Mouse (Mus musculus): ENCODE data around the gene Man2b1. TPM values are rescaled to one million over a fixed set of nuclear protein-coding genes. Genes with fewer than 3 reads are reported as not detected.
A peak's percentile ranks its signal among the peaks of the same experiment; 100 is the strongest.

Man2b1 gene
- polyA plus RNA-seq, 1 experiment: 116 TPM

GRCm38 (mm10) chr8:85062603-85063002 is 20.5 kb upstream of the Man2b1 start:
- H3K27me3 ChIP-seq (replicated peaks; ENCODE audit: control insufficient read depth, insufficient read depth, low read length): no peaks in the 10 kb centered on the region
- WGBS: 92% methylated on average over 4 of the region's 4 CpGs
- no peaks in the 10 kb centered on the region for H3K36me3 ChIP-seq (ENCODE audit: control insufficient read depth, insufficient read depth, low read length)
- H3K27ac ChIP-seq (ENCODE audit: insufficient read depth, low read depth, low read length): no peak overlapping the region
- DNase-seq: no peak
- TF ChIP-seq CTCF (conservative IDR thresholded peaks at IDR 0.05; ENCODE audit: insufficient read depth, insufficient read length, low read depth, low read length) (no peak), POLR2A (IDR thresholded peaks at IDR 0.05; ENCODE audit: low read depth, low read length) (no peak)
- H3K4me3 ChIP-seq (ENCODE audit: insufficient read depth, low read depth, low read length): no peak overlapping the region
- peaks cover 5% of the 10 kb centered on the region; the same call in 1 of the 2 replicates for H3K4me1 ChIP-seq (ENCODE audit: control insufficient read depth, insufficient read depth, low read length)

GRCm38 (mm10) chr8:85065213-85065612 is 17.9 kb upstream of the Man2b1 start:
- no peak overlapping the region for H3K4me3 ChIP-seq (ENCODE audit: insufficient read depth, low read depth, low read length)
- peak; percentile 95 for DNase-seq
- no peaks in the 10 kb centered on the region for H3K36me3 ChIP-seq (ENCODE audit: control insufficient read depth, insufficient read depth, low read length)
- peaks cover 5% of the 10 kb centered on the region; the same call in 1 of the 2 replicates for H3K4me1 ChIP-seq (ENCODE audit: control insufficient read depth, insufficient read depth, low read length)
- TF ChIP-seq POLR2A (IDR thresholded peaks at IDR 0.05; ENCODE audit: low read depth, low read length): no peak
- TF ChIP-seq CTCF (conservative IDR thresholded peaks at IDR 0.05; ENCODE audit: insufficient read depth, insufficient read length, low read depth, low read length): no peak
- no peak overlapping the region for H3K27ac ChIP-seq (ENCODE audit: insufficient read depth, low read depth, low read length)
- 20% methylated on average over 2 of the region's 2 CpGs for WGBS
- no peaks in the 10 kb centered on the region for H3K27me3 ChIP-seq (replicated peaks; ENCODE audit: control insufficient read depth, insufficient read depth, low read length)

- TF ChIP-seq CTCF (conservative IDR thresholded peaks at IDR 0.05; ENCODE audit: insufficient read depth, insufficient read length, low read depth, low read length) (no peak), POLR2A (IDR thresholded peaks at IDR 0.05; ENCODE audit: low read depth, low read length) (no peak)
- WGBS: 93% methylated on average over 2 of the region's 2 CpGs
- Histone ChIP-seq H3K4me1 (ENCODE audit: control insufficient read depth, insufficient read depth, low read length) (peaks cover 6% of the 10 kb centered on the region; the same call in 1 of the 2 replicates), H3K36me3 (ENCODE audit: control insufficient read depth, insufficient read depth, low read length) (no peaks in the 10 kb centered on the region), H3K4me3 (ENCODE audit: insufficient read depth, low read depth, low read length) (no peak overlapping the region), H3K27ac (ENCODE audit: insufficient read depth, low read depth, low read length) (no peak overlapping the region), H3K27me3 (replicated peaks; ENCODE audit: control insufficient read depth, insufficient read depth, low read length) (no peaks in the 10 kb centered on the region)
- no peak for DNase-seq
Measured at GRCm38 (mm10) chr8:85067155-85067554, 15.9 kb upstream of the Man2b1 start.

- no peak for DNase-seq
- Histone ChIP-seq H3K36me3 (ENCODE audit: control insufficient read depth, insufficient read depth, low read length) (no peaks in the 10 kb centered on the region), H3K27me3 (replicated peaks; ENCODE audit: control insufficient read depth, insufficient read depth, low read length) (no peaks in the 10 kb centered on the region), H3K4me1 (ENCODE audit: control insufficient read depth, insufficient read depth, low read length) (peaks cover 10% of the 10 kb centered on the region; the same call in 1 of the 2 replicates), H3K27ac (ENCODE audit: insufficient read depth, low read depth, low read length) (no peak within 1 kb of the TSS), H3K4me3 (ENCODE audit: insufficient read depth, low read depth, low read length) (no peak within 1 kb of the TSS)
- TF ChIP-seq CTCF (conservative IDR thresholded peaks at IDR 0.05; ENCODE audit: insufficient read depth, insufficient read length, low read depth, low read length) (no peak), POLR2A (IDR thresholded peaks at IDR 0.05; ENCODE audit: low read depth, low read length) (no peak)
Measured at GRCm38 (mm10) chr8:85067982-85068381, 15.1 kb upstream of the Man2b1 start, which contains the start of gene Gm5741. Gene Gm5741 (minus strand): TSS chr8:85067982.

- peak overlapping the region; percentile 90 for H3K27ac ChIP-seq (ENCODE audit: insufficient read depth, low read depth, low read length)
- H3K27me3 ChIP-seq (replicated peaks; ENCODE audit: control insufficient read depth, insufficient read depth, low read length): no peaks in the 10 kb centered on the region
- H3K4me3 ChIP-seq (ENCODE audit: insufficient read depth, low read depth, low read length): peak overlapping the region; percentile 76
- DNase-seq: peak; percentile 79
- WGBS: 47% methylated on average over 5 of the region's 5 CpGs
- TF ChIP-seq POLR2A (IDR thresholded peaks at IDR 0.05; ENCODE audit: low read depth, low read length) (no peak), CTCF (conservative IDR thresholded peaks at IDR 0.05; ENCODE audit: insufficient read depth, insufficient read length, low read depth, low read length) (no peak)
- peaks cover 10% of the 10 kb centered on the region; the same call in 1 of the 2 replicates for H3K4me1 ChIP-seq (ENCODE audit: control insufficient read depth, insufficient read depth, low read length)
- H3K36me3 ChIP-seq (ENCODE audit: control insufficient read depth, insufficient read depth, low read length): no peaks in the 10 kb centered on the region
Measured at GRCm38 (mm10) chr8:85071041-85071440, 12.0 kb upstream of the Man2b1 start.

DNA sequence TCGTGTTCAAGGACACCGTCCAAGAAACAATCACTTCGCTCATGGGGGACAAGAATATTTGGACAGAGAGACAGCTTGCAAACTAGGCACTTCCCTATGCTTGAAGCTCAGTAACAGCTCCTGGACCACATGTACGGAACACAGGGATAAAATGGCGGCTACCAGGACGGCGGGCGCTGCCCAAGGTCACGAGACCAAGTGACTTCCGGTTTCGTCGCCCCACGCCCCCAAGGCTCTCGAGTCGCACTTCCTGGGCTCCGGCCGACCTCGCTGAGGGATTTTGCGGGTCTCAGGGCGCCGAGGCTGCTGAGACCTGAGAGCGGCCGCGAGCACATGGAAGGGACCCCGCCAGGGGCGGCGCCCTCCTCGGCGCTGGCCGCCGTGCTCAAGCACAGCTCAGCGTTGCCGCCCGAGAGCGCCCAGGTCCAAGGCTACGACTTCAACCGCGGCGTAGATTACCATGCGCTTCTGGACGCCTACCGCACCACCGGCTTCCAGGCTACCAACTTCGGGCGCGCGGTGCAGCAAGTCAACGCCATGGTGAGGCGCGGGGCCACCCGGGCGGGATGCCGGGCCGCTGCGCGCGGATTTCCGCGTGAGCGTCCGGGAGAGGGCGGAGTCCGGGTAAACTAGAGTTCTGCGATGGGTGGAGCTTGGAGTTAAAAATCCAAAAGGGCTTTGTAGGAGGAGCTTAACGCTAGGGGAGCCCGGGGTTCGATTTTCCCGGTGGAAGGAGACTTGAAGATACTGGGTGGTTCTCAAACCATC is 11.4 kb upstream of the Man2b1 start, which contains the start of gene Dhps:
TSS of gene Dhps (plus strand) at position 244 of the 768 bp plus-strand sequence.
- peaks cover 10% of the 10 kb centered on the region; the same call in 1 of the 2 replicates for H3K4me1 ChIP-seq (ENCODE audit: control insufficient read depth, insufficient read depth, low read length)
- TF ChIP-seq POLR2A (IDR thresholded peaks at IDR 0.05; ENCODE audit: low read depth, low read length): peak; percentile 38
- no peak for TF ChIP-seq CTCF (conservative IDR thresholded peaks at IDR 0.05; ENCODE audit: insufficient read depth, insufficient read length, low read depth, low read length)
- peak; percentile 95 for DNase-seq
- under 1% methylated on average over 68 of the region's 68 CpGs for WGBS
- H3K27me3 ChIP-seq (replicated peaks; ENCODE audit: control insufficient read depth, insufficient read depth, low read length): no peaks in the 10 kb centered on the region
- peak within 1 kb of the TSS; percentile 90 for H3K27ac ChIP-seq (ENCODE audit: insufficient read depth, low read depth, low read length)
- no peaks in the 10 kb centered on the region for H3K36me3 ChIP-seq (ENCODE audit: control insufficient read depth, insufficient read depth, low read length)
- peak within 1 kb of the TSS; percentile 76 for H3K4me3 ChIP-seq (ENCODE audit: insufficient read depth, low read depth, low read length)

- Histone ChIP-seq H3K4me3 (ENCODE audit: insufficient read depth, low read depth, low read length) (peak overlapping the region; percentile 76), H3K27ac (ENCODE audit: insufficient read depth, low read depth, low read length) (peak overlapping the region; percentile 54), H3K27me3 (replicated peaks; ENCODE audit: control insufficient read depth, insufficient read depth, low read length) (no peaks in the 10 kb centered on the region), H3K4me1 (ENCODE audit: control insufficient read depth, insufficient read depth, low read length) (peaks cover 10% of the 10 kb centered on the region; the same call in 1 of the 2 replicates), H3K36me3 (ENCODE audit: control insufficient read depth, insufficient read depth, low read length) (no peaks in the 10 kb centered on the region)
- DNase-seq: no peak
- TF ChIP-seq CTCF (conservative IDR thresholded peaks at IDR 0.05; ENCODE audit: insufficient read depth, insufficient read length, low read depth, low read length) (no peak), POLR2A (IDR thresholded peaks at IDR 0.05; ENCODE audit: low read depth, low read length) (no peak)
- WGBS: 22% methylated on average over 9 of the region's 9 CpGs
Measured at GRCm38 (mm10) chr8:85072364-85072929, 10.6 kb upstream of the Man2b1 start.
